Mouse (Mus musculus) lung, adult 2 months (tissue): Measurements from ENCODE around the gene Pnrc1. TPM values are rescaled to one million over a fixed set of nuclear protein-coding genes. Genes with fewer than 3 reads are reported as not detected.

ENCODE experiments used
- DNase-seq: peaks from one replicate; pipeline ENCODE4 v3.0.0; 2022
- H3K4me1 ChIP-seq: fragments of 200-500 bp; 2 replicates; pipeline ENCODE4 v1.6.1; 2011; ENCODE audit warnings: low read length; ENCODE audit not compliant: control insufficient read depth, insufficient read depth
- H3K4me3 ChIP-seq: fragments of 200-500 bp; replicated peaks from 2 replicates; pipeline ENCODE3; 2011; ENCODE audit warnings: low read depth, mild to moderate bottlenecking, control low read depth, low read length; ENCODE audit errors: extremely low read depth
- CTCF ChIP-seq: fragments of 200-500 bp; IDR thresholded peaks from 2 replicates; pipeline ENCODE4 v1.5.1; 2011; ENCODE audit warnings: mild to moderate bottlenecking, low read length, control low read depth; ENCODE audit not compliant: insufficient read depth
- POLR2A ChIP-seq: fragments of 200-500 bp; IDR thresholded peaks from 2 replicates; pipeline ENCODE4 v1.6.1; 2011; ENCODE audit warnings: low read depth, mild to moderate bottlenecking, control low read depth, low read length, borderline replicate concordance; ENCODE audit errors: extremely low read depth
- WGBS: fragments of 180-500 bp; shearing (Covaris S2); methylation state at CpG from one replicate; pipeline ENCODE4 v1.1.7; 2018; 5-methylcytosine and 5-hydroxymethylcytosine counted together
- polyA plus RNA-seq: library from polyadenylated mRNA; depleted of rRNA; stranded (reverse); fragments of >200 nt; gene quantifications from 2 replicates; pipeline ENCODE4 v1.2.3, GENCODE M21; 2012; rRNA removed

Pnrc1 gene
- polyA plus RNA-seq, 1 experiment = 110 TPM

GRCm38 (mm10) chr4:33229639-33230038 lies 60.3 kb downstream of the Pnrc1 start:
- TF ChIP-seq POLR2A (no peak), CTCF (no peak)
- DNase-seq = no peak
- no peaks in the 10 kb centered on the region for H3K4me1 ChIP-seq
- WGBS = 70% methylated on average over 4 of the region's 4 CpGs
- no peak overlapping the region for H3K4me3 ChIP-seq

- Histone ChIP-seq H3K4me1 (no peaks in the 10 kb centered on the region), H3K4me3 (no peak overlapping the region)
- DNase-seq = no peak
- 79% methylated on average over 7 of the region's 7 CpGs for WGBS
- TF ChIP-seq POLR2A (no peak), CTCF (no peak)
Observed at GRCm38 (mm10) chr4:33227164-33227563, 62.8 kb downstream of the Pnrc1 start.

- Histone ChIP-seq H3K4me1 (no peaks in the 10 kb centered on the region), H3K4me3 (no peak overlapping the region)
- TF ChIP-seq POLR2A = no peak
- no peak for DNase-seq
- WGBS = 54% methylated on average over 7 of the region's 7 CpGs
Observed at GRCm38 (mm10) chr4:33224003-33224675, 65.8 kb downstream of the Pnrc1 start.

GRCm38 (mm10) chr4:33221847-33222246 lies 68.1 kb downstream of the Pnrc1 start:
- no peak for TF ChIP-seq CTCF
- TF ChIP-seq POLR2A = no peak
- WGBS = 55% methylated on average over 1 of the region's 1 CpGs
- Histone ChIP-seq H3K4me3 (no peak overlapping the region), H3K4me1 (no peaks in the 10 kb centered on the region)
- DNase-seq = no peak

- peak; percentile 6 for DNase-seq
- WGBS = 3% methylated on average over 65 of the region's 65 CpGs
Observed at GRCm38 (mm10) chr4:33208881-33209841, 80.8 kb downstream of the Pnrc1 start, which contains the start of gene Srsf12. TSS of gene Srsf12 (plus strand) at chr4:33208991.

GRCm38 (mm10) chr4:33207551-33207950 lies 82.4 kb downstream of the Pnrc1 start:
- H3K4me1 ChIP-seq = no peaks in the 10 kb centered on the region
- no peak overlapping the region for H3K4me3 ChIP-seq
- no peak for TF ChIP-seq CTCF
- no peak for TF ChIP-seq POLR2A
- 58% methylated on average over 2 of the region's 2 CpGs for WGBS
- DNase-seq = no peak

More at GRCm38 (mm10) chr4:33208881-33209841, 80.8 kb downstream of the Pnrc1 start, which contains the start of gene Srsf12:
- TF ChIP-seq POLR2A (no peak), CTCF (no peak)
- Histone ChIP-seq H3K4me1 (no peaks in the 10 kb centered on the region), H3K4me3 (peak within 1 kb of the TSS; percentile 28)

GRCm38 (mm10) chr4:33204682-33205081 lies 85.3 kb downstream of the Pnrc1 start:
- Histone ChIP-seq H3K4me3 (no peak overlapping the region), H3K4me1 (no peaks in the 10 kb centered on the region)
- 11% methylated on average over 4 of the region's 4 CpGs for WGBS
- peak; percentile 47 for DNase-seq
- TF ChIP-seq POLR2A = no peak
- peak; percentile 82 for TF ChIP-seq CTCF

GRCm38 (mm10) chr4:33198117-33198516 lies 91.8 kb downstream of the Pnrc1 start:
- Histone ChIP-seq H3K4me1 (no peaks in the 10 kb centered on the region), H3K4me3 (no peak overlapping the region)
- 15% methylated on average over 2 of the region's 2 CpGs for WGBS
- no peak for DNase-seq
- TF ChIP-seq POLR2A (no peak), CTCF (no peak)

Other genes with a start within 250 kb of the Pnrc1 start
- gene Gabrr2, start 227.2 kb downstream of the Pnrc1 start, polyA plus RNA-seq = 1.3 TPM in 2 replicates
- 0.06 TPM in 1 of 2 replicates, not detected in the other for gene Gabrr1, start 157.6 kb downstream of the Pnrc1 start, polyA plus RNA-seq
- 4.7 and 5.5 TPM in 2 replicates for gene Pm20d2, start 100.4 kb downstream of the Pnrc1 start, polyA plus RNA-seq
- 0.06 and 0.19 TPM in 2 replicates for gene Srsf12, start 81.2 kb downstream of the Pnrc1 start, polyA plus RNA-seq
- 1.8 and 2.7 TPM in 2 replicates for gene Rngtt, start 20.1 kb upstream of the Pnrc1 start, polyA plus RNA-seq